Mouse (Mus musculus): Measurements from ENCODE around the gene Zfp69.
A peak's percentile ranks its signal among the peaks of the same experiment; 100 is the strongest.

The Zfp69 gene

DNA sequence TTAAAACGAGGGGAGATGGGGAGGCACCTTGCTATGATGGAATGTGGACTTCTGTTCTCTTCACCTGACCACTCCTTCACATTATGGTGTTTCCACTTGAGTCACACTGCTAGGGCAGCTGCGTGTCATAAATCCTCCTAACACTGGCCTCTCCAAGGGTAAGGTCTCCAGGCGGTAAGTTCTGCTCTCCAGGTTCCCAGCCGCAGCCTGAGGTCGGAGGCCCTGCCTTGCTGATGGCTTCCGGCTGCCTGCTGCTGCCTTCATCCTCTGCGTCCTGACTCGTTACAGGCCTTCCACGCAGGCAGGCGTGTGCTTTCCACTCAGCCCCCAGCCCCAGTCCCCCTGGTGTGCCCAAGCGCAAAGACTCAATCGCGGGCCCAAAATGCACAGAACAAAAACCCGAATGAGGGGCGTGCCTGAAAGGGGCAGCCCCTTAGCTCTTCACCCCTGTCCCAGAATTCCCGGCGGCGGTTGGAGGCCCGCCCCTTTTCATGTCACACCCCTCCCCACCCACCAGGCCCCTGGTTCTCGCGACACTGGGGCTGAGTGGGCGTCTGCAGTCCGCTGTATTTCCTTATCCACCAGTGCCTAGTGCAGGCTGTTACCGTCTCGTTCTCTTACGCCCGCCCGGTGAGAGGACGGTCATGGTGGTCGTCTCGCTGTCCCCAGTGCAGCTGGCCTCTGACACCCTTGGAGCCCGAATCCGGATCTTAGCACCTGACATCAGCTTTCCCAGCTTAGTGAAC, 26.8 kb downstream of the Zfp69 start, which contains the start of gene Exo5:
Gene Exo5 (minus strand): TSS at position 464 of the 746 bp plus-strand sequence.
- peak; percentile 97 for DNase-seq (ENCODE audit: low read depth, low spot score)

DNA sequence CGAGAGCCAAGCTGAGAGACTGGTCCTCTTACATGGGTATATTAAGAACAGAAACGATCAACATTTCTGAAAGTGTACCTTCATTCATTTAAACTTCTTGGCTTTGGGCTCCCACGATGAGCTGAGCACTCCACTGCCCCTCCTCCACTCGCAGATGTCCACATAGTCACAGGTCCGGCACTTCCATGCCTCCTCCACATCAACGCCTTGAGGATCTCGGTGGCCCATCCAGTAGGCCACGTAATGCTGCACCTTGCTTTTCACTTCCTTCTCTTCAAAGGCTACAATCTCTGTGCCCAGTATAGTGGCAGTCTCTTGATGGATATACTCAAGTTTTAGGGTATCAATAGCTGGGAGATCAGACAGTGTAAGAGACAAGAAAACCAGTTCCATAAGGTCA, 30.0 kb downstream of the Zfp69 start:
- no peak for DNase-seq (ENCODE audit: low read depth, low spot score)

DNA sequence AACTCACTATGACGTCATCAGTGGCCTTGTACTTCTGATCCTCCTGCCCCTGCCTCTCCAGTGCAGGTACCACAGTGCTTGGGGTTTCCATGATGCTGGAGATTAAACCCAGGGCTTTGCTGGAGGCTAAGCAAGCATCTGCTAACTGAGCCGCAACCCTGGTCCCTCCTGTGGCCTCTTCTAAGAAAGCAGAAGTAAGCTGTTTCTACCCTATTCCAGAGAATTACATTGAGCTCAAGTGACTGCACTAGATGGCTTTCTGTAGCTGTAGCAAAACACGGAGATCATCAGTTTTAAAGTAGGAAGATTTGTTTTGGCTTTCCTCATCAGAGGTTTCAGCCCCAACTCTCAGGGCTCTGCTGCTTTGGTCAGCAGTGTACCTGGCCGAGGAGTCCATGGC, 37.0 kb downstream of the Zfp69 start:
- no peak for DNase-seq (ENCODE audit: low read depth, low spot score)

DNA sequence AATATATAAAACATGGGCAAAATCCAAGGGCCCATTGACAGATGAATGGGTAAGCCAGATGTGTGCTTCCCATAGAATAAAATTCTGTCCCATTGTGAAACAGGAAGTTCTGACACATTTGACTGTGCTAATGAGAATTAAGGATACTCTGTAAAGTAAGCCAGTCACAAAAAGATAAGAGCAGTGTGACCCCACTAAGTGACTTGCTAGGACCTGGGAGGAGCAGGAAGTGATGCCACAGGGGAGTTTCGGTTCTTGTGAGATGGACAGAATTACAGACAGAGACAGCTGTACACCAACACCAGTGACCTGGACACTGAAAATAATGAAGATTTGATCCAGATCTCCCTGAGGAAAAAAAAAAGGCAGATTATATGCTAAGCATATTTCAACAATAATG, 37.6 kb downstream of the Zfp69 start:
- no peak for DNase-seq (ENCODE audit: low read depth, low spot score)

DNA sequence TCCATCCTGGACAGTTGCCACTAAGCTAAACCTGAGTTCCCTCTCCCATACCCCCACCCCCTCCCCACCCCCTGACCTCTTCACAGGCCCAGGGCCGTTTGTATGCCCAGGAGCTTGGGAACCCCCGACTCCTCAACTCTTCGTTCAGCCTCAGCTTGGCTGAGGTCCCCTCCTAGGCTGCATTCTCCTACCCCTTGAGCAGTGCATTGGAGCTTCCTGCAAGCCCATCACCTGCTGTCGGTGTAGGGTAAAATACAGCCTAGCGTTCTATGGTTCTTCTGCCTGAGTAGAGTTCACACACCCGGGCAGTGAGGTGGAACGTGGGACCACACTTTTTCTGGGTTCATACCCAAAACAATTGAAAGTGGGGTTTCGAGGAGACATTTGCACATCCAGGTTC, 38.1 kb downstream of the Zfp69 start:
- no peak for DNase-seq (ENCODE audit: low read depth, low spot score)

DNA sequence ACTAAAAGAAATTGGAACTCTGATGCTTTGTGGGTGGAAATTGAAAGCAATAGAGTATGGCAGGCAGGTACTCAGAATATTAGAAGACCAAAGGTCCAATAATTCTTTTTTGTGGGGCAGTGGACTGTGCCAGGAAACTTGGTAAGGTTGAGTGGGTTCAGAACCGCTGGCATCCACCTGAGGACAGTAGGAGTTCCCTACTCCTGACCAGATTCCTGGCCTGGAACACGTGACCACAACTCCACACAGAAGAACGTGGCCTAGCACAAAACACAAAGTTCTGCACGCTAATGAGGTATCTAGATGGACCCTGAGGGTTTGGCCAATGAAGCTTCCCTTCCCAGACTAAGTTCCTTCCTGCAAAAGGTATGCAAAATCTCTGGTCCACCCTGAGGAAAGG, 38.6 kb downstream of the Zfp69 start:
- no peak for DNase-seq (ENCODE audit: low read depth, low spot score)

DNA sequence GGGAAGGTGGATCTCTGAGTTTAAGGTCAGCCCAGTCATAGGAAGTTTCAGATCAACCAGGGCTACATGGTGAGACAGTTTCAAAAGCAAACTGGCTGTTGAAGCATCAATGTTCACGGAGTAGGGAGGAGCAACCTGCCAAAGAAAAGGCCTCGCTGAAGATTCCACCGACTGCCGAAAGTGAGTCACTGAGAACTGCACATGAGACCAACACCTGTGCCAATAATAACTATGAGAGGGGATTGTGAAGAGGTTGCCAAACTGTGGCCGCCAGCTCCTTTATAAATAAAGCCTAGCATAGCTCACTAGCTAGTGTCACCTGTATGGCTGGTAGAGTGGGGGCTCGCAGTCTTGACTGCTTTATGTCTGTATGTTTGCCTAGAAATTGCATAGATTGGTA, 40.4 kb downstream of the Zfp69 start:
- no peak for DNase-seq (ENCODE audit: low read depth, low spot score)

DNA sequence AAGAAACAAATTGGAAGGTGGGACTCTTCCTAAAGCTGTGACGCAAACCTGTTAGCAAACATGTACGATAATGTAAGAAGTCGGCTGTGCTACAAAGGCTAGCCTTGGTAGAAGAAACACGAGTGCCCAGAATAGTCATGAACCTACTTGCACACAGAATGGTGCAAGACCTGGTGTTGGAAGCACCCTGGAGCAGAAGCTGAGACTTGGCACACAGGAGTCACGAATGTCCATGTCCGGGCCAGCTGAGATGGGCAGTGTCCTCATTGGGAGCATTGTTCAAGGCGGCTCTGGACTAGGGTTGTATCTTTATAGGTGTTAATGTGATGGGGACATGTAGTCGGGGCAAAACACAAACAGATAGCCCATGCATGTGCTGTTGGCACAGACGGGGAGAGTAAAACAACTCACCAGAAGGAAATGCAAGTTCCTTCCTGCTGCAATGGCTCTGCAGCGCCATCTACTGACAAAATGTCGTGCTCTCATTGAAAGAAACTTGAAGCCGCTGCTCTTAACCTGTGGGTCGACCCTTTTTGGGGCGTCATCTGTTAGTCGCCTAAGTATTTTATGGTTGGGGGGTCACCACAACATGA, 41.8 kb downstream of the Zfp69 start:
- peak; percentile 85 for DNase-seq (ENCODE audit: low read depth, low spot score)

DNA sequence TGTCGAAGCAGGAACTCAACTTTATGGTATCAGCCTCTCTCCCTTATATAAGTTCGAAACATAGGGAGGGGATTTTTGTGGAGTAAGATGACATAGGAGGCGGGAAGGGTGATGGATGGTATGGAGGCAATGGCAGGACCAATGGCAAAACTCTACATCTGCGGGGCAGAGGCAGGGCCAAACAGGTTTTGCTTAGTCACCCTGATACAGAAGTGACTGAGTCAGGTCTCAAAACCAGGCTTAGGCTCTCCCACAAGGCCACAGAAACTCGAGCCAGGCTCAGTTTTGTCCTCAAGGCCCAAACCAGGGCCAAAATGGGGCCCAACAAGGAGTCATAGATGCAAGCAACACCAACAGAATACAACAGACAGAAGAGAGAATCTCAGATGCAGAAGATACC, 45.9 kb downstream of the Zfp69 start:
- no peak for DNase-seq (ENCODE audit: low read depth, low spot score)

DNA sequence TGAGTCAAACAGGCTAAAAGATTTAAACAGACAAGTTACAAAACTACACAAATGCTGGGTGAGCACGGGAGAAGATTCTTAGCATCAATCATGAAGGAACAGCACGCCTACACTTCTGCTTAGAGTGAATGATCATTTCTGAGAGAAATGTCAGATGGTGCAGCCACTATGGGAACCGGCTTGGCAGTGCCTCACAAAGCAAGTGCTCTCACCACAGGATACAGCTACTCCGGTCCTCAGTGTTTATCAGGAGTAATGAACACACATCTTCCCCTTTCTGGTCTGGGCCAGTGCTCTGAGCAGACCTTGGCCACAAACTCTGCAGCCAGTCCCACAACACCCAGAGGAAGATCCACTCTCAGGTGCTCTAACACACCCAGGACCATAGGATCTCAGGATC, 47.0 kb downstream of the Zfp69 start:
- DNase-seq (ENCODE audit: low read depth, low spot score) = no peak

DNA sequence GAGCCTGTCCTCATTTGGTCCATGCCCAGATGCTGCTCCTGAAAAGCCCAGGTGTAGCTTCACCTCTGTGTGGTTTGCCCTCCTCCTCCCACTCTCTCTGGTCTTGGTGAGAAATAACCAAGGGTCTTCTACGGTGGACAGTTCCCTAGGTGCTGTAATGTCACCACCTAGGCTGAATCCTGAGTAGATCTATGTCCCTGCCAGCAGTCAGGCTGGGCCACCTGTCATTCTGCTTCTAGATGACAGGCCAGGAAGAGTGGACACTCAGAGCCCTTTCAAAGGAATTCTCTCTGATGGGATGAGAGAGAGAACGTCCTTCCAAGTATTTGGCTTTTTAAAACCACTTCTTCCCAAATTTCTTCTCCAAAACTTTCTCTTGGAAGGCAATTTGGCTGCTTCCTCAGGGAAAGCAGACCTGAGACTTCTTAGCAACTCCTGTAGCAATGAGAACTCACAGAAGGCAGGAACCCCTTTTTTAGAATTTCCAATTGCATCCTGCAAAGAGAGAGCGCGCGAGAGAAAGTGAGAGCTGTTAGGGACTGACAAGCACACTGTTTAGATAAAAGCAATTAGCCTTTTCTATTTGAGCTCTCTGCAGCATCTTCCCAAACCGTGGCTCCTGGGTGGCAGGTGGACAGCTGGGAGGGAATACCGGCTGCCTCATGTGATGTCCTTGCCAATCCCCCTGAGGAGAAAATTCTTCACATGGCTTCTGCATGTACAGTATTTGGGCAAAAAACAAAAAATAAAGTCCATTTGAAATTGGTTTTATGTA, 55.5 kb downstream of the Zfp69 start:
- no peak for DNase-seq (ENCODE audit: low read depth, low spot score)

DNA sequence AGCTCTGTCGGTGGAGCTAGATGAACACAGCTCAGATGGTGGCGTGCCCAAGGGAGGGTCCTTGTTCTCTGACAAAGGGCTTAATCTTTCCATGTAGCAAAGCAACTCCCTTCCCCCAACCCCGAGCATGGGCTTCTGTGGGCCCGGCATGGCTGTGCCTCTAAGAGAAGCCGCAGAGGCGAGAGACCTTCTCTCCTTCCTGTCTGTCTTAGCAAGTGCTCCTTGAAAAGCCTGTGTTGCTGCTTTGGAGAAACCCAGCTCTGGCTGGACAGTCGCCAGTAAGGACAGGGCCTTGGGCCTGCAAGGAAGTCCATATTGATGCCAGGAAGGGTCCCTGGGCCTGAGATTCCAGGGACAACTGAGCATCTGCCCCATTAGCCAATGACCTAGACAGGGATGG, 56.3 kb downstream of the Zfp69 start:
- DNase-seq (ENCODE audit: low read depth, low spot score) = no peak

DNA sequence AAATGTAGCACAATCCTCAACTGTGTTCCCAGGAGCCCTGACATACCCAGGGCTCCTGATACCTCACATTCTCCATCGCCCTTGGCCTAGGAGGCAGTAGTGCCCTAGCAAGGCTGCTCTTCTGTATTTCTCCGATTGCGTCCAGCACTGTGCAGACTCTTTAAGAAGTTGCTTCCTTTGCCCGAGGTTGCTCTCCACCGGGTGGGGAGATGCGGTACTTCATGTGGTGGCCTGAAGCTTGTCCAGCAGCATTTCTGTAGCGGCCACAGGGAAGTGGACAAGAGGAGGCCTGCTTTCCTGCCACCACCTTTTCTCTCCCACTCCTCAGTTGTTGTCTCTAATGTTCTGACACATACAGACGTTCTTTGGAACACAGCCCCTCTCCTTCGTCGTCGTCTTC, 56.9 kb downstream of the Zfp69 start:
- DNase-seq (ENCODE audit: low read depth, low spot score) = no peak

DNA sequence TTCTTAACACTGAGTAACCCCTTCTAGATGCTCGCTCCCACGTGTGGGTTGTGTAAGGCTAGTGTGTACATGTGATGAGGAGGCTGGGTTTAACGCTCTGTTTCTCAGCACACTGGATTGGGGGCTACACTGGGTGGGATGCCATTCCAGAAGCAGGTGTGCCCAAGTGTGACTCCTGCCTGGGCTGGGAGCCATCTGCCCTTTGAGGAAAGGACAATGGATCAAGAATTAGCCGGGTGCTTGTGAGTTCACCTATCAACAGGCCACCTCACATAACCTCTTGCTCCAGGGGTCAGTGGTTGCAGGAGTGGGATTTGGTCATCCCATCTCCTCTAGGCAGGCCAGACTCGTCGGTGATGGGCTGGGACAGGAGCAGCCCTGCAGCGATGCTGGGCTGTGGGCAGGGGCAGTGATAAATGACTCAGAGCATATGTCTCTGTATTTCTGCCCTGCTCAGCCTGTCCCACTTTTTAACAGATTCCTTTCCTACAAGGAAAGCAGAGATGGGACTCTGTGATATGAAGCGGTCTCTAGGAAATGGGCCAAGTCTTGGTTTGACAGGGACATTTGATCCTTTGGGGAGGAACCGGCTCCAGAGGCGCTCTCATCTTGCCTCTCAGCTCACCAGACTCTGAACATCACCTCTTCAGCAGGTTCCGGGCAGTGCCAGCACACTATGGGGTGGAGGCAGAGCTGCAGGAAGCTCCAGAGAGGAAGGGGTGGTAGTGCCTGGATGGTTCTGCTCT, 57.7 kb downstream of the Zfp69 start:
- DNase-seq (ENCODE audit: low read depth, low spot score) = no peak

DNA sequence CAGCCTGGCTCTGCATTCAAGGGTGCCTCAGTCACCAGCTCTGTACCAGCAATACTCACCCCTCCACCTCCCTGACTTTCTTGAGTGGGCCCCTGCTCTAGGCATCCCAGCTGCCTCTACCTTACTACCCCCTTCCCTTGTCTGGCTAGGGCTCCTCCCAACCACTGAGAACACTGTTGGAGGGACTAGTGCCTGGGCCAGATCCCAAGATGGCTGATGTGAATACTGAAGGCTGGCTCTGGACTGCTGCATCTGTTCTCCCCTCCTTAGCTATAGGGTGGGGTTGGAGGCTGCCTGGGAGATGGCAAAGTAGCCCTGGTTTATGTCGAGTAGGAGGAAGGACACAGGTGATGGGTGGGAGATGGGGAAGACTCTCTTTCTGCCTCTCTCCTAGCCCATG, 59.0 kb downstream of the Zfp69 start:
- no peak for DNase-seq (ENCODE audit: low read depth, low spot score)

DNA sequence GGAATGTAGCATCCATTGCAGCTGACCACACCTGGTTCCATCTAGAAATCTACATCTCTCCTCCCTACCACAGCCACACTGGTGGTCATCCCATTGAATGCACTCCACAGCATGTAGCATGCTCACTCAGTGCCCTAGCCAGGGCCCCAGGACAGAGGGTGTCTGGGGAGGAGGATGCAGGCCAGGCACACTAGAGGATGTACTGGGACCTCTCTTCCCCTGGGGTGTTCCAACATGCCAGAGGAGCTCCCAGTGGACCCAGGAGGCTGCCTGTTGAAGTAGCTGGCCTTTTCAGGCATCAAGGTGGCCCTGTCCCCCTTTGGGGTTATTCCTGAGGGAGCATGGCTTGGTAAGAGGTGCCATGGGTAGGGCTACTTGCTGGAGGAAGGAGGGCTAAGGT, 59.5 kb downstream of the Zfp69 start:
- no peak for DNase-seq (ENCODE audit: low read depth, low spot score)

DNA sequence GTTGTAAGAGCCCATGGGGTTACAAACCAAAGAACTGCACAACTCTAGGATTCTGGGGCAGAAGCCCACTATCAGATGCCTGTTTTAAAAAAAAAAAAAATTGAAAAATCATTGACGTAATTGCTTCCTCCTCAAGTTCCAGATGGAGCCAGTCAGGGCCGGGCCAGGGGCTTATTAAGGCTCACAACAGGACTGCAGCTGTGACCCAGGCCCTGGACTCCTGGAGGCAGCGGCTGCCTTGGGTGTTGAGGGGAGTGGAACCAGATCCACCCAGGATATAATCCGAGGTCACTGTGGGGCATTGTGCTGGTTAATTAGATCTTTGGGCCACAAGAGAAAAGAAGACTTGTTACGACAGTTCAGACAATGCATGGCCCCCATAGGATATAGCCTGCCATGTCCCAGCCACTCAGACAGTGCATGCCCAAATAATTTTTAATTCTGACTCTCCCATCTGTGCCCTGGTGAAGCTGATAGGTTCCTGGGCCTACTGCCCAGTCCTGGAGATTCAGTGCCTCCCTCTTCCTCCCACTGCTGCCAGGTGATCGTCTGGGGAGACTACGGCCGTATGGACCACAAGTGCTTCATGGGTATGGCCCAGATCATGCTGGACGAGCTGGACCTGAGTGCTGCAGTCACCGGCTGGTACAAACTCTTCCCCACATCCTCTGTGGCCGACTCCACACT, 60.6 kb downstream of the Zfp69 start:
- no peak for DNase-seq (ENCODE audit: low read depth, low spot score)

DNA sequence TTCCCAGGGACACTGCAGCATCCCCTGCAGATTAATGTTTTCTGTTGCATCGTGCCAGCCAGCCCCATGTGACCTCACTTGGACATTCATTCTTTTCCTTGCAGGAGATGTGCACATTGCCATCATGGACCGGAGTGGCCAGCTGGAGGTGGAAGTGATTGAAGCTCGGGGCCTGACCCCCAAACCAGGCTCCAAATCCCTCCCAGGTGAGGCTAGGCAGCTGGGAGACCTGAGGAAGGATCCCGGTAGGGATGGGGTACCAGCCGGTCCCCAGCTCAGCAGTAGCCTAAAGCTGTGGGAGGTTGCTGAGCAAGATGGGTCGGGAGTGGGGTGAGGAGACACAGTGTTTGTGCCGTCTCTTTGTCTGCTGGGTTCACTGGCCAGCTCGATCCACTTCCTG, 62.6 kb downstream of the Zfp69 start:
- DNase-seq (ENCODE audit: low read depth, low spot score) = no peak

DNA sequence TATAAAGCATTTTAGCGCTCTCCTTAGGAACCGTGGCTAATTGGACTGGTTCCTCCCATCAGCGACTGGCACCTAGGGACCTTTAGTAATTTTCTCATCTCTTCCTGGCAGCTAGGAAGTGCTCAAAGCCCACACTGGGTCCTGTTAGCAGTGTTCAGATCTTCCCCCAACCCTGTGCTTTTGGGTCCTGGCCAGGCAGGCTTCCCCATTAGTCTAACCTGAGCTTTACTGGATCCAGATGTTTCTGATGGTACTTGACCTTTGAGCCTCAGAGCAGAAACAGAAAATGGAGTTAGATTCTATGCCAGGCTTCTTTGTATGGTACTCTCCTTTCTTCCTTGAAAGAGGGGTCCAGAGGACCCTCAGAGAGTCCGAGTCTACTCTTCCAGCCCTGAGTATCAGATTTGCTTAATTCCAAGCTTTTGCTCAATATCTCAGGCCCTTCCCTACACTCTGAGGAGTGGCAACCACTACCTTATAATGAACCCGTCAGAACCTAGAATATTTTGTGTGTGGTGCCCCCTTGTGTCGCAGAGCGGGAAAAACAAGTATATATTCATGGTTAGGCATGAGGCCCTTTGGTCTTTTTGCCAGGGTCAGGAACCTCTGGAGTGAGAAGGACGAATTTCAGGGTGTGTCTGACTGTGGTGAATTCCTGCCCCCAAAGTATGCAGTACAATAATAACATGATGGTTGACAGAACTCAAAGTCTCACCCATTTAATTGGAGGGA, 64.0 kb downstream of the Zfp69 start:
- peak; percentile 51 for DNase-seq (ENCODE audit: low read depth, low spot score)

DNA sequence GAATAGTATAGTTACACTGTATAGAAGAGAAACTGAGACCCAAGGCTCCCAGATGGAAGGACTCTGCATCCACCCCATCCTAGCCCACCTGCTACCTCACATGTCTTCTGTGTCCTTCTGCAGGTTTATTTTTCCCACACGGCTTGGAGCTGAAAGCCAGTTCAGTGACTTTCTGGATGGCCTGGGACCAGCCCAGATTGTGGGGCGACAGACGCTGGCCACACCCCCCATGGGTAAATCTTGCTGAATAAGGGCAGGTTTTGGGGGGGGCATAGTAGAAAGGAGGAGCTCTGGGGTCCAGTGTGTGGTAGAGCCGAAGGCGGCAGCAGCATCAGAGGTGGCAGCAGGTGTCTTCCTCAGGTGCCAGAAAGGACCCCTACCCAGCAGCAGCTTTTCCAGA, 64.7 kb downstream of the Zfp69 start:
- no peak for DNase-seq (ENCODE audit: low read depth, low spot score)

DNA sequence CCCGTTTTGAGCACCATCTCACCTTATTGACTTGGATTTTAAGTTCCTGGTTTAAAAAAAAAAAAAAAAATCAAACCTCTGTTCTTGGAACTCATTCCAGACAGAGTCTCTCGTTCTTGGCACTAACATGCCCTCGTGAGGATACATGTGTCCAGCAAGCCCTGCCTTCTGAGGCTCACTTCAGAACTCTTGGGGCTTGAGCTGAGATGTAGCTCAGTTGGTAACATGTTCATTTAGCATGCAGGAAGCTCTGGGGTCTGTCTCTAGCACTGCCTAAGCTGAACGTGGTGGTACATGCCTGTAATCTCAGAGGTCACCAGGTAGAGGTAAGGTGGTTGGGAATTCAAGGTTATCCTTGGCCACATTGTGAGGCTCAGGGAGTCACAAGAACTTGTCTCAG, 65.4 kb downstream of the Zfp69 start:
- no peak for DNase-seq (ENCODE audit: low read depth, low spot score)
